Mouse (Mus musculus): ENCODE data around the gene Morn5. TPM values are rescaled to one million over a fixed set of nuclear protein-coding genes. Genes with fewer than 3 reads are reported as not detected.

Gene Morn5
- polyA plus RNA-seq, 1 experiment from 2014 or later: 3.6 TPM

- no peak for ATAC-seq (ENCODE audit: borderline replicate concordance, extremely low read depth, low FRiP score, low TSS enrichment)
- Histone ChIP-seq H3K4me1 (0 out of 2 replicates have a peak, but pooled peaks cover 5% of the 10 kb centered on the region), H3K4me3 (no peak overlapping the region), H3K27ac (no peak overlapping the region), H3K36me3 (no peaks in the 10 kb centered on the region), H3K9me3 (no peaks in the 10 kb centered on the region), H3K9ac (no peak overlapping the region), H3K27me3 (0 out of 2 replicates have a peak, but pooled peaks cover 4% of the 10 kb centered on the region), H3K4me2 (no peak overlapping the region)
- WGBS: 53% methylated on average over 3 of the region's 3 CpGs
Measured at GRCm38 (mm10) chr2:36073781-36074180, 24.5 kb downstream of the Morn5 start.

GRCm38 (mm10) chr2:36075210-36075609 lies 26.0 kb downstream of the Morn5 start:
- Histone ChIP-seq H3K4me1 (0 out of 2 replicates have a peak, but pooled peaks cover 5% of the 10 kb centered on the region), H3K9ac (no peak overlapping the region)
- no peak for ATAC-seq (ENCODE audit: borderline replicate concordance, extremely low read depth, low FRiP score, low TSS enrichment)

GRCm38 (mm10) chr2:36077160-36077761 lies 28.0 kb downstream of the Morn5 start:
- H3K9me3 ChIP-seq: no peaks in the 10 kb centered on the region
- WGBS: 17% methylated on average over 11 of the region's 11 CpGs
- no peak overlapping the region for H3K4me3 ChIP-seq
- no peak overlapping the region for H3K4me2 ChIP-seq
- H3K27me3 ChIP-seq: peaks cover 8% of the 10 kb centered on the region; the same call in 1 of the 2 replicates
- H3K4me1 ChIP-seq: 0 out of 2 replicates have a peak, but pooled peaks cover 5% of the 10 kb centered on the region
- no peak overlapping the region for H3K27ac ChIP-seq
- H3K36me3 ChIP-seq: no peaks in the 10 kb centered on the region
- H3K9ac ChIP-seq: no peak overlapping the region
- no peak for ATAC-seq (ENCODE audit: borderline replicate concordance, extremely low read depth, low FRiP score, low TSS enrichment)

More at GRCm38 (mm10) chr2:36075210-36075609, 26.0 kb downstream of the Morn5 start:
- Histone ChIP-seq H3K27me3 (peaks cover 8% of the 10 kb centered on the region; the same call in 1 of the 2 replicates), H3K36me3 (no peaks in the 10 kb centered on the region), H3K4me3 (no peak overlapping the region), H3K4me2 (no peak overlapping the region), H3K9me3 (no peaks in the 10 kb centered on the region), H3K27ac (no peak overlapping the region)
- WGBS: 76% methylated on average over 5 of the region's 5 CpGs

GRCm38 (mm10) chr2:36081446-36081845 lies 32.2 kb downstream of the Morn5 start:
- Histone ChIP-seq H3K36me3 (no peaks in the 10 kb centered on the region), H3K9ac (no peak overlapping the region), H3K4me1 (0 out of 2 replicates have a peak, but pooled peaks cover 5% of the 10 kb centered on the region), H3K9me3 (no peaks in the 10 kb centered on the region), H3K4me2 (no peak overlapping the region), H3K27me3 (peaks cover 3% of the 10 kb centered on the region; the same call in 1 of the 2 replicates), H3K4me3 (no peak overlapping the region), H3K27ac (no peak overlapping the region)
- WGBS: 11% methylated on average over 9 of the region's 9 CpGs
- ATAC-seq (ENCODE audit: borderline replicate concordance, extremely low read depth, low FRiP score, low TSS enrichment): no peak

DNA sequence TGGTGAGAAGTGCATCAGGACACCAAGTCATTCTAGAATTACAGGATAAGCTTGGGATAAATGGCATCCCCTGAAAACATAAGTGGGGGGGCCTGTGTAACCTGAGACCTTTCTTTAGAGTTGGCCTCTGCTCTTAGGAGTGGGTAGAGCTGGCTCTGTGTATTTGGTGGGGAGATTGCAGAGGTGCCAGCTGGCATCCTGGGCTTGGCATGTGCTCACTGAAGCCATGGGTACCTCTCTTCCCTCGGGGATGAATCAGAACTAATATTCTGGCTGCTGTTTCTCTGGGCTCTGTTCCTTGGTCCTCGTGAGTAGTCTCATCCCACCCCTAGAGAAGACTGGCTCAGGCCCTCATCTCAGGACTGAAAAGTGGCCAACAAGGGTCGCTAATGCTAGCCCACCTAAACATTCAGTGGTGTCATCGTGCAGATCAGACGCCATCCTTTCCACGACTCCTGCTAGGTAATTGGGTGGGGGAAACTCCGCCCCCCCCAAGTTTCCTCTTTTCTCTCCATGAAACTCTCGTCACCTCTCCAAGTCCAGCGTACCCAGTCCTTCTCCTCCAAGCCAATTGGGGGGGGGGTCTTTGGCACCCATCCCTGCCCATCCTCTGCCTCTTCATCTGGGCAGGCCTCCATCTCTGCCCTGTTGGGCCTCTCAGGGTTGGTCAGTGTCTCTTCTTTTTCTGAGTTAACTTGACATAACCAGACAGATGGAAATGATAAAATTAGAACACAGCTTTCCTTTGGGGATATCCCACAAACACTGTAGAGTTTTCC lies 33.7 kb downstream of the Morn5 start:
- no peak for ATAC-seq (ENCODE audit: borderline replicate concordance, extremely low read depth, low FRiP score, low TSS enrichment)
- Histone ChIP-seq H3K4me3 (no peak overlapping the region), H3K9ac (no peak overlapping the region), H3K27me3 (peaks cover 4% of the 10 kb centered on the region; the same call in 1 of the 2 replicates), H3K4me1 (no peaks in the 10 kb centered on the region), H3K4me2 (no peak overlapping the region), H3K27ac (no peak overlapping the region), H3K9me3 (no peaks in the 10 kb centered on the region), H3K36me3 (no peaks in the 10 kb centered on the region)
- WGBS: 73% methylated on average over 9 of the region's 9 CpGs

- no peak for ATAC-seq (ENCODE audit: borderline replicate concordance, extremely low read depth, low FRiP score, low TSS enrichment)
- Histone ChIP-seq H3K9me3 (no peaks in the 10 kb centered on the region), H3K4me1 (no peaks in the 10 kb centered on the region), H3K27ac (no peak overlapping the region), H3K27me3 (peaks cover 20% of the 10 kb centered on the region), H3K9ac (no peak overlapping the region), H3K36me3 (no peaks in the 10 kb centered on the region), H3K4me3 (no peak overlapping the region), H3K4me2 (no peak overlapping the region)
- WGBS: 85% methylated on average over 1 of the region's 1 CpGs
Measured at GRCm38 (mm10) chr2:36085041-36085440, 35.8 kb downstream of the Morn5 start.

DNA sequence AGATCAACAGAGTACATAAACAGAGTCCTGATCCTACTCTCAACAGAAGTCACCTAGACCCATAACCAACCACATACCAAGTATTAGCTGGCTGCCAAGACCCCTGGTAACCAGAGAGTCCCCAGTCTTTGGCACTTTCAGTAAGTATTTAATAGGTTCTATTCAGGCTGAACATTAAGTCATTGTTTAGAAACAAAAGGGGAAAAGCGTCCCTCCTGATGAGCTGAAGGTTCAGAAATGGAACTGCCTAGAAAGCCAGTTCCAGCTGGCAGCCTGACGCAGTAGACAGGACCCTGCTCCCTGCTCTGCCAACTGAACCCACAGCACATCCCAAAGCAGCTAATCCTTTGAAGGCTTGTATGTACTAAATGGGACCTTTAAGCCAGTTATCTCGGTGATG lies 39.9 kb downstream of the Morn5 start:
- ATAC-seq (ENCODE audit: borderline replicate concordance, extremely low read depth, low FRiP score, low TSS enrichment): no peak
- 66% methylated on average over 3 of the region's 3 CpGs for WGBS
- H3K27me3 ChIP-seq: peaks cover 62% of the 10 kb centered on the region

GRCm38 (mm10) chr2:36090853-36091741 lies 41.8 kb downstream of the Morn5 start:
- 7% methylated on average over 70 of the region's 70 CpGs for WGBS
- no peak overlapping the region for H3K9ac ChIP-seq
- peak; percentile 75 for ATAC-seq (ENCODE audit: borderline replicate concordance, extremely low read depth, low FRiP score, low TSS enrichment)
- no peak overlapping the region for H3K27ac ChIP-seq
- peaks cover 20% of the 10 kb centered on the region for H3K4me1 ChIP-seq
- H3K36me3 ChIP-seq: no peaks in the 10 kb centered on the region
- H3K4me2 ChIP-seq: peak overlapping the region; percentile 85
- no peaks in the 10 kb centered on the region for H3K9me3 ChIP-seq
- peak overlapping the region; percentile 43 for H3K4me3 ChIP-seq
- peaks cover 81% of the 10 kb centered on the region for H3K27me3 ChIP-seq

More for the DNA sequence above, 39.9 kb downstream of the Morn5 start:
- no peak overlapping the region for H3K4me2 ChIP-seq
- H3K4me1 ChIP-seq: peaks cover 20% of the 10 kb centered on the region
- H3K9me3 ChIP-seq: no peaks in the 10 kb centered on the region
- no peak overlapping the region for H3K27ac ChIP-seq
- no peak overlapping the region for H3K4me3 ChIP-seq
- H3K9ac ChIP-seq: no peak overlapping the region
- H3K36me3 ChIP-seq: no peaks in the 10 kb centered on the region

DNA sequence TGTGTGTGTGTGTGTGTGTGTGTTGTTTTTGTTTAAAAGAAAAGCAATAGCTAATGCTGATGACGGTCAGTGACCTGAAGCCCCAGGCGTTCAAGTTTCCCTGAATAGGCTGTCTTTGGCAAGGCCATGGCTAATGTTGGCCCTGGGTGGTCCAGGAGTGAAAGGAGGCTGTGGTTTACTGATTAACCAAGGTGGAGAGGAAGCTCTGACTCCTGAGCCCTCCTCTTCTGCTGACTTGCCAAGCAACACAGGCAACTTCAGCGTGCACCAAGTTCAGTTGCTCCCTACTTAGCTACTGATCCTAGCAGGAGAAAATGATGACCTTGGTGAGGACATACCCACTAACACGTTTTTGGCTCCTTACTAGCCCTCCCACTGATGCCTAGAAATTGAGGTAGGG lies 43.5 kb downstream of the Morn5 start:
- Histone ChIP-seq H3K27ac (no peak overlapping the region), H3K4me2 (peak overlapping the region; percentile 2; the same call in 1 of the 2 replicates), H3K27me3 (peaks cover 97% of the 10 kb centered on the region), H3K4me1 (peaks cover 20% of the 10 kb centered on the region), H3K4me3 (no peak overlapping the region), H3K9ac (no peak overlapping the region), H3K9me3 (no peaks in the 10 kb centered on the region), H3K36me3 (no peaks in the 10 kb centered on the region)
- 15% methylated on average over 4 of the region's 4 CpGs for WGBS
- ATAC-seq (ENCODE audit: borderline replicate concordance, extremely low read depth, low FRiP score, low TSS enrichment): no peak

DNA sequence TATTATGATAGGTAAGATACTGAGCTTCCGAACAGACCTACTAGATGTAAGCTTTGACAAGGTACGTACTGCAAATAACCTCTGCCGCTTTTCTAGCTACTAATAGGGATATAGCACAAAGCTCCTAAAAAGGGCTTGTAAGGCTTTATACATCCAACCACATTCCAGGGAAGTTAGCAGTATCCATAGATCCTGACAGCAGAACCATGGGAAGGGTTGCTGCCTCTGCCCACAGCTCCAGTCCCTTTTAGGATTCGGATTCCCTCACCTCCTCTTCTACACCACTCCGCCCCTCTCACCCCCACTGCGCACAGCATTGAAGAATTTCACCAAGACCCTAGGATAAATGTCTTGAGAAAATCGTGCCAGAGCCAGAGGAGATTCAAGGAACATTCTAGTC lies 44.0 kb downstream of the Morn5 start:
- Histone ChIP-seq H3K4me2 (no peak overlapping the region), H3K9me3 (no peaks in the 10 kb centered on the region), H3K4me1 (peaks cover 20% of the 10 kb centered on the region), H3K27ac (no peak overlapping the region), H3K9ac (no peak overlapping the region), H3K27me3 (peaks cover 99% of the 10 kb centered on the region), H3K36me3 (no peaks in the 10 kb centered on the region), H3K4me3 (no peak overlapping the region)
- WGBS: 26% methylated on average over 7 of the region's 7 CpGs
- no peak for ATAC-seq (ENCODE audit: borderline replicate concordance, extremely low read depth, low FRiP score, low TSS enrichment)

DNA sequence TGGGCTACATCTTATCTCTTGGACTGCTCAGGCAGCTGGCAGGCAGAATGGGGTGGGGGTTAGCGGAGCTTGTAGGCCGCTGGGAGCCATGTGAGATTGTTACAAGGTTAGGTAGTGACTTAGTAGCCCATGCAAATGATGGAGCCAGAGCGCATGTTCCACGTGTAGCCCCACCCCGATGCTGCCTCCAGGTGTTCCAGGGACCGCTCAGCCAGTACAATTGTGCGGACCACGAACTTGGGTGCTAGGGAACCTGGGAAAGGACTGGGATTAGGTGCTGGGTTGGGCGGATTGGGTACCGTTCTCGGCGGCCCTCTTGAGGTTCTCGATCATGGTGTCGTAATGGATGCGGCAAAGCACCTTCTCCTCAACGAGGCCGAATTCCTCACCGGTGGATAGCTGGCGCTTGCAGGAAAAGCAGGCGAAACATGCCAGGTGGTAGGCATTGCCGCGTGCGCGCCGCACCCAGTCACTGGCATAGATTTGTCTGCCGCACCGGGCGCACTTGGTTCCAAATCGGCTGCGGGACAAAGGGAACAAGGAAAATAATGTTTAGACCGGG lies 44.7 kb downstream of the Morn5 start:
- Histone ChIP-seq H3K9me3 (no peaks in the 10 kb centered on the region), H3K4me2 (0 out of 2 replicates have a peak overlapping the region, but pooled peaks have one; percentile 1), H3K9ac (no peak overlapping the region), H3K4me3 (no peak overlapping the region), H3K36me3 (no peaks in the 10 kb centered on the region), H3K27me3 (peaks cover 100% of the 10 kb centered on the region), H3K4me1 (peaks cover 20% of the 10 kb centered on the region), H3K27ac (no peak overlapping the region)
- no peak for ATAC-seq (ENCODE audit: borderline replicate concordance, extremely low read depth, low FRiP score, low TSS enrichment)
- WGBS: 10% methylated on average over 31 of the region's 31 CpGs

Data from lung, embryonic 15.5 days (tissue).